Mouse (Mus musculus): ENCODE data around the gene Clec4g.
A peak's percentile ranks its signal among the peaks of the same experiment; 100 is the strongest.

Clec4g gene

DNA sequence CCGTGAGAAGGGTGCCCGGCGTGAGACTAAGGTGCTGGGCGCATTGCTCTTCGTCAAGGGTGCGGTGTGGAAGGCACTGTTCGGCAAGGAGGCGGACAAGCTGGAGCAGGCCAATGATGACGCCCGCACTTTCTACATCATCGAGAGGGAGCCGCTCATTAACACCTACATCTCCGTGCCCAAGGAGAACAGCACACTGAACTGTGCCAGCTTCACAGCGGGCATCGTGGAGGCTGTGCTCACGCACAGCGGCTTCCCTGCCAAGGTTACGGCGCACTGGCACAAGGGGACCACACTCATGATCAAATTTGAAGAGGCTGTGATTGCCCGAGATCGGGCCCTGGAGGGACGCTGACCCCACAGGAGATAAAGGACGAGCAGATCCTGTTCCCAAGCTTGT lies 41.2 kb downstream of the Clec4g start:
- DNase-seq (ENCODE audit: low spot score in 2 of 2): no peak

GRCm38 (mm10) chr8:3678831-3679230 lies 41.6 kb downstream of the Clec4g start:
- DNase-seq (ENCODE audit: low spot score in 2 of 2): no peak

DNA sequence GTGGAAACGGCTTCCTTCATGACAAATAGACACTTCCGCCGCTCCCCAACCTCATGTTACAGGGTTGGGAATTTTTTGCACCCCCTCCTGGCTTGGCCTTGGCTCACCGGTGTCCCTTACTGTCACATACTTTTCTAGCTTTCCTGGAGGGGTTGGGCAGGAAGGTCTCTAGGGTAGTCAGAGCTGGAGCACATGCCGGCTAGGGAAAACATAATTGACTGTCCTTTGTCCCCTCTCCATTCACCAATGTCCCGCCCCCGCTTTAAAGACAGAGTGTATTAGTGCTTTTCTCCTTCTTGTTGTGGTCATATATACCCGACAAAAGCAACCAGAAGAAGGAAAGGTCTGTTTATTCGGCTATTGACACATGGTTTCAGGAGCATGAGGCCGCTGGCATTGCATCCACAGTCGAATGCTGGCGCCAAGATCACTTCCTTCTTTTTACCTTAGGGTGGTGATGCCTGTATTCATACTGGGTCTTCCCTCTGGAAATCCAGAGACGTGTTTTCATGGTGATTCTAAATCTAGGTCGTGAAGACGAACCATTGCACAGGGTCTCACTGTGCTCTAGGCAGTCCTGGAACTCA lies 43.4 kb downstream of the Clec4g start:
- no peak for DNase-seq (ENCODE audit: low spot score in 2 of 2)

DNA sequence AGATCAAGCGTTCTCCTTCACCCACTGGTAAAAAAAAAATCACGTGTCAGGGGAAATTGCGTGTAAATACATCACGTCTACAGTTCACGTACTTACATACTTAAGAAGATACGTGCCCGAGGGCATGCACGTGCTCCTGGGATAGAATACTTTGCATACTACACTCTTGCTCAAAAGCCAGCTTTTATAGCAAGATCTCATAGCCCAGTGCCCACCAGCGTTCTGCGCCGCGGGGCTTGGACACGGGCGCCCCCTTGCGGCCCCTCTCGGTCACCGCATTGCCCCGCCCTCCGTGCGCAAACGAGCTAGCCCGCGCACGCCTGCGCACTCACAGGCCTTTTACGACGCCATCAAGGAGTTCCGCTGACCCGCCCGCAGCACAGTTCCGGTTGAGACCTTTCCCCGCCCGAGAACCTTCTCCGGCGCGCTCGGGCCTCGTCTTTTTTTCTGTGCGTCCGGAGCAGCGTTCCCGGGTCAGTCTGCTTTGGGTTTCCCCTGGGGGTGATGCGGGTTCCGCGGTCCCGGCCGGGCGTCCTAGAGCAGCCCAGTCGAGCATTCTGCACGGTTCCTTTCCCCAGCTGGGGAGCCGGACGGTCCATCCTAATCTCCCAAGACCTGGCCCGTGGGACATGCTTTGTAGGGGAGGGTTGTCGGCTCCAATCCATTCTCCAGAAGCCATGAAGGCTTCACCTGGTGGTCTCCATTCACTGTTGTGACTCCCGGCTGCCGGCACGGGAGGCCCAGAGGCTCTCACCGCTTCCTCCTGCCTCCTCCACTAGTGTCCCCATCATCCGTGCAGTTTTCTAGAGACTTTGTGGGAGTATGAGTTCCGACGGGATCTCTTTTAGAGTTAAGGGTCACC lies 44.1 kb downstream of the Clec4g start, which contains the start of gene Trappc5:
Gene Trappc5 (plus strand): TSS at position 169 of the 862 bp plus-strand sequence.
- peak; percentile 89 to 94 for DNase-seq (ENCODE audit: low spot score in 2 of 2)

DNA sequence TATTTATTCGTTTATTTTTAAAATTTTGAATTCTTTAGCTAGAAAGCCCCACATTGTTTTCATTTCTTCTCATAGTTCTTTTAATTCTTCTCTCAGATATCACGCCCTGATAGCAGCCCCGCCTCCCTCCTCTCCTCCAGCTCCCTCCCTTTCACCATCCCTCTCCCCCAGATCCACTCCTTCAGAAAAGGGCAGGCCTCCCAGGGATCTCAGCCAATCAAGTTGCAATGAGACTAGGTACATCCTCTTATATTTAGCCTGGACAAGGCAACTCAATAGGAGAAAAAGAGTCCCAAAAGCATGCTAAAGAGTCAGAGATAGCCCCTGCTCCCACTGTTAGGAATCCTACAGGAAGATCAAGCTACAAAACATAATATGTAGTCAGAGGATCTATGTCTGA lies 45.8 kb downstream of the Clec4g start:
- no peak for DNase-seq (ENCODE audit: low spot score in 2 of 2)

DNA sequence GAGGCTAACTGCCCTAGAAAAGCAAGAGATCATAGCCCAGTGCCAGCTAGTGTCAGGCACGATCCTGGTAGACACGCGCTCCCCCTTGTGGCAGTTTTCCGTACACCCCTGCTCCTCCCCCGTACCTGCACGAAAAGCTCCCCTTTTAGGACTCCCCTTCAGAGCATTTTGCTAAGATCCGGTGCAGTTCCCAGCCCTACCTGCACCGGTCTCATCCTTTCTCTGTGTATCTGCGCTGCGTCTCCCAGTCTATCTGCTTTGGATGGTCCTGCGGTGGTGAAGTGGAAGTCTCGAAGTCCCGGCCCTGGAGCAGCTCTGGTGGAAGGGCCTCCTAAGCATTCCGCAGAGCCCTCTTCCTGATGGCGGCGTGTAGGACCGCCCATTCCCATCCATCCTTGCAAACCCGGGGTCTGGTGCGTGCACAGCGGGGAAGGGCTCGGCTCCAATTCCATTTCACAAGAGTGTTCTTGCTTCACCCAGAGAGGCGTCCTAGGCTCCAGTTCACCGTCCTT lies 48.4 kb downstream of the Clec4g start, which contains the start of gene Fcor:
Gene Fcor (minus strand): TSS at position 383 of the 512 bp plus-strand sequence.
- DNase-seq (ENCODE audit: low spot score in 2 of 2): peak; percentile 79 to 91

DNA sequence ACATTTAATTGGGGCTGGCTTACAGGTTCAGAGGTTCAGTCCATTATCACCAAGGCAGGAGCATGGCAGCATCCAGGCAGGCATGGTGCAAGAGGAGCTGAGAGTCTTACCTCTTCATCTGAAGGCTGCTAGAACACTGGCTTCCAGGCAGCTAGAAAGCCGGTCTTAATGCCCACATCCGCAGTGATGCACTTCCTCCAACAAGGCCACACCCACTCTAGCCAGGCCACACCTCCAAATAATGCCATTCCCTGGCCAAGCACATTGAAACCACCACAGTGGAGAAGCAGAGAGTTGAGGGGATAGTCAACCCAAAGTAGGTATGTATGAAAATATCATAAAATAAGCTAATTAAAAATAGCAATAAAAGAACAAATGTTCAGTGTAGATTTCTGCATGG lies 50.1 kb downstream of the Clec4g start:
- DNase-seq (ENCODE audit: low spot score in 2 of 2): peak in 1 of 2 experiments; percentile 59

DNA sequence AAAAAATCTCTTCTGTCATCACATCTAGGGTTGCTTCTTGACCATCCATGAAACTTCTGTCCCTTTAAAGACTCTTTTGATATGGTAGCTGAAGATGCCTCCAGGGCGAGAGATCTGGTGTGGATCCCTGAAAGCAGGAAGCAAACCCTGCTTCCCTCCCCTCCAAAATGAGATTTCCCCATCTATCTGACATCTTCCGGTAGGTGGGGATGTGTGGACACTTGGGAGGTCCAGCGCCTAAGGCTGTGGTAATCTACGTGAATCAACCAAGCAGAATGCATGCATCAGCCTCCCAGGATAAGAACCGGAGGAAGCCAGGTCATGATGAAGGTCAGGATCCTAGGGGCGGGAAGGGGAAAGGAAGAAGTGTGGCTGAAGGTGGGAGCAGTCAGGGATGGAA lies 54.9 kb downstream of the Clec4g start, which contains the start of gene Mcemp1:
Gene Mcemp1 (plus strand): TSS at position 248 of the 400 bp plus-strand sequence.
- no peak for DNase-seq (ENCODE audit: low spot score in 2 of 2)

DNA sequence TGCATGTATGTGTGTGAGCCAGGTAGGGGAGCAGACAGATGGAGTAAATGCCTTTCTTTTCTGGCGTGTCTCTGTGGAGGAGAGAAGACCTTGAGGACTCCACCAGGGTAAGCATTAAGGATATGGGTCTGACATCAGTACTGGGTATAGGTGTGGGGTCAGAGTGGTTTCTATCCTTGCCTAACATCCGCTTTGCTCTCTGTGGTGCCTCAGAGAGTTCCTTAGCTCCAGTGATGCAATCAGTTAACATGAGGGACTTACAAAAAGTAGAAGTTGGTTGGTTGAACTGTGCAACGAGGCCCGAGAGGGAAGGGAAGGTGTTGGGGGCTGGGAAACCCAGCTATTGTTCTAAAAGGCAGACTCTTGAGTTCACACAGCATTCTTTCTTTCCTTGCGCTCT lies 56.0 kb downstream of the Clec4g start:
- DNase-seq (ENCODE audit: low spot score in 2 of 2): no peak

DNA sequence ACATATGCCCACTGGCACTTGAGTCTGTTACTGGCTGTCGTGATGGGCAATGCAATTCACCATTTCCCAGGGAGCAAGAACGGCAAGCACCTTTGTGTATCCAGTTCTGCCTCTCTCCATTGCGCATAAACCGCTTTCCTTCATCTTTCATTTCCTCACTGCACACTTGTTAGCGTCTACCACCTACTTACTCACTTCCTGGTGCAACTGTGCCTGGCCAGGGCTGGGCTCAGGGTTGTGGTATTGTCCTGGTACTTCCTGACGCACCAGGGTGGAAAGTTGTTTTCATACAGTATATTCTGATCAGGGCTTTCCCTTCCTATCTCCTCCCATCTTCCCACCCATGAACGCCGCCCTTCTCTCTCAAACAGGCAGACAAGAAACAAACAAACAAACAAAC lies 59.6 kb downstream of the Clec4g start:
- no peak for DNase-seq (ENCODE audit: low spot score in 2 of 2)

Data from spleen, postnatal 10 days (tissue).